8 mouse cellular contexts compared by ENCODE assay signal in genomic region chr15:98985240-98985981, GRCm38 (mm10). TPM values are rescaled to one million over a fixed set of nuclear protein-coding genes. Genes with fewer than 3 reads are reported as not detected.
DNase-seq lines count a peak whose midpoint lies in the region; ATAC-seq lines count a peak whose summit lies in the region.

No protein-coding gene starts in this region.

- peak overlapping the region; percentile 65 for H3K9ac ChIP-seq in hindbrain, embryonic 11.5 days (ENCODE audit: low read depth, low read length)

- peak overlapping the region; percentile 72 for H3K4me2 ChIP-seq in hindbrain, embryonic 11.5 days (replicated peaks; ENCODE audit: low read depth, low read length)

- peaks cover 19% of the 10 kb centered on the region for H3K4me1 ChIP-seq in hindbrain, embryonic 11.5 days (replicated peaks; ENCODE audit: control insufficient read depth, insufficient read depth, low read length)

- peak overlapping the region; percentile 47 for H3K4me3 ChIP-seq in hindbrain, embryonic 11.5 days (ENCODE audit: low read depth, low read length)

- peak overlapping the region; percentile 96 for H3K27ac ChIP-seq in hindbrain, embryonic 11.5 days (ENCODE audit: low read depth, low read length)

- ATAC-seq in hindbrain, embryonic 11.5 days (ENCODE audit: low FRiP score): peak; percentile 37

- no peaks in the 10 kb centered on the region for H3K36me3 ChIP-seq in hindbrain, embryonic 11.5 days (ENCODE audit: control insufficient read depth, insufficient read depth, low read length)

- no peaks in the 10 kb centered on the region for H3K9me3 ChIP-seq in hindbrain, embryonic 11.5 days (ENCODE audit: control insufficient read depth, low read length)

- DNase-seq in NIH3T3 (ENCODE audit: low read depth): peak; percentile 86
- peak; percentile 87 for DNase-seq in cerebellum, adult 9-10 months
- DNase-seq in frontal cortex, adult 2 months (ENCODE audit: extremely low spot score in 1 of 2, low spot score in 1 of 2): peak; percentile 64 to 83
- peak; percentile 82 for DNase-seq in hindbrain, embryonic 11.5 days (ENCODE audit: low spot score)
- peak; percentile 79 for DNase-seq in layer of hippocampus, adult 9-11 months
- peak; percentile 91 for DNase-seq in lung, postnatal 10 days
- DNase-seq in ovary, postnatal 10 days (ENCODE audit: low spot score): peak; percentile 62
- peak; percentile 68 to 77 for DNase-seq in thymus, postnatal 36 days

- 4% methylated on average over 29 of the region's 29 CpGs for WGBS in hindbrain, embryonic 11.5 days

- H3K27me3 ChIP-seq in hindbrain, embryonic 11.5 days (ENCODE audit: control insufficient read depth, insufficient read depth, low read length): no peaks in the 10 kb centered on the region

RNA-seq across cellular contexts. Expression of gene Tuba1a, which starts 31.9 kb away (rescaled TPM):
- polyA plus RNA-seq in frontal cortex, adult 2 months (2012; rRNA removed): 1,817 and 1,854 TPM in 2 replicates
- 8,897 and 9,833 TPM in 2 replicates for polyA plus RNA-seq in hindbrain, embryonic 11.5 days (2014; fragmentation: Nextera tagmentation; extraction: Ambion mirVana)

RNA-seq across cellular contexts. Expression of gene Gm49450, which starts 32.1 kb away (rescaled TPM):
- 0.17 and 3.5 TPM in 2 replicates for polyA plus RNA-seq in frontal cortex, adult 2 months (2012; rRNA removed)
- not detected in 2 replicates for polyA plus RNA-seq in hindbrain, embryonic 11.5 days (2014; fragmentation: Nextera tagmentation; extraction: Ambion mirVana)

RNA-seq across cellular contexts. Expression of gene Tuba1c, which starts 44.3 kb away (rescaled TPM):
- polyA plus RNA-seq in frontal cortex, adult 2 months (2012; rRNA removed): 5.8 and 10.6 TPM in 2 replicates
- 93.2 and 95.2 TPM in 2 replicates for polyA plus RNA-seq in hindbrain, embryonic 11.5 days (2014; fragmentation: Nextera tagmentation; extraction: Ambion mirVana)

RNA-seq across cellular contexts. Expression of gene Tuba1b, which starts 51.0 kb away (rescaled TPM):
- 1,157 and 1,186 TPM in 2 replicates for polyA plus RNA-seq in frontal cortex, adult 2 months (2012; rRNA removed)
- polyA plus RNA-seq in hindbrain, embryonic 11.5 days (2014; fragmentation: Nextera tagmentation; extraction: Ambion mirVana): 1,792 and 1,905 TPM in 2 replicates

Comparison
In these comparisons a context has a peak if more than half of its experiments do, and no peak if none do; other contexts are left out.
1. Peak in every context shown above with its lines: DNase-seq, ATAC-seq, H3K4me3 ChIP-seq and H3K27ac ChIP-seq.